Mouse (Mus musculus) lung, postnatal 14 days (tissue): ENCODE data around the gene Rpe.
A peak's percentile ranks its signal among the peaks of the same experiment; 100 is the strongest.
"Not testable (repeated sequence)": the region's sequence is repeated elsewhere in the genome, so short reads cannot be mapped to it uniquely, and the experiment has no call there.

Source experiments
- DNase-seq: peaks from one replicate; pipeline ENCODE4 v3.0.0; 2021

The Rpe gene

DNA sequence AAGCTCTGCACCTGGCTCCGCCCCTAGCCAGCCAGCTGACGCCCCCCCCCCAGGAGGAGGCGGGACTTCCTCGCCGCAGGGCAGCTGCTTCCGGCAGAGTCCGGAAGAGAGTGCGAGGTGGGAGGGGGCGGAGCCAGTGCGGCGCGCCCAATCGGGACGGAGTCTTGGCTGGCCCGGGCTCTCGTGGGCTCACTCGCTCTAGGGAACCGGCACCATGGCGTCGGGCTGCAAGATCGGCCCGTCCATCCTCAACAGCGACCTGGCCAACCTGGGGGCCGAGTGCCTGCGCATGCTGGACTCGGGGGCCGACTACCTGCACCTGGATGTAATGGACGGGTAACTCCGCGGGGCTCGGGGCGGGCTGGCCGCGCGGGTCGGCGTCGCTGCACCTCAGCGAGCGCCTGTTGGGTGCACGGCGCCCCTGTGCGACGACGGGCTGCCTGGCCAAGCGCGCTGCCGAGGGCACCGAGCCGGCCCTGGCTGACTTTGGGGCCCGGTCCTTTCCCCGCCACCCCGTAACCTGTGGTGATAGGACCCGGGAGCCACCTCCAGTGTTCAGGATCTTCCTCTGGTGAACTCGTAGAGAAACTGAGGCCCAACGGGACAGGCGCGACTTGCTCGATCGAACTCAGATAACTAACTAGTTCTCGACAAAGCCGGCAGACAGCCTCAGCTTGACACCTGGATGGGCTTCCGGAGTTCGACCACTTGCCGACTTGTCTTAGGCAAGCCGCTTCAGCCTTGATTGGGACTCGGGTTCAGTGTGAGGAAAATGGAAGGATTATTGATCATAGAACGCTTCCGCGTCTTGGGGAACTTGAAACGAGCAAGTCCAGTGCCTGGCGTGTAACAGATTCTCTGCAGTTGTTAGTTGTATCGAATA lies at the start of gene Rpe:
Gene Rpe (plus strand): TSS at position 139 of the 883 bp plus-strand sequence.
- DNase-seq: peak; percentile 94

DNA sequence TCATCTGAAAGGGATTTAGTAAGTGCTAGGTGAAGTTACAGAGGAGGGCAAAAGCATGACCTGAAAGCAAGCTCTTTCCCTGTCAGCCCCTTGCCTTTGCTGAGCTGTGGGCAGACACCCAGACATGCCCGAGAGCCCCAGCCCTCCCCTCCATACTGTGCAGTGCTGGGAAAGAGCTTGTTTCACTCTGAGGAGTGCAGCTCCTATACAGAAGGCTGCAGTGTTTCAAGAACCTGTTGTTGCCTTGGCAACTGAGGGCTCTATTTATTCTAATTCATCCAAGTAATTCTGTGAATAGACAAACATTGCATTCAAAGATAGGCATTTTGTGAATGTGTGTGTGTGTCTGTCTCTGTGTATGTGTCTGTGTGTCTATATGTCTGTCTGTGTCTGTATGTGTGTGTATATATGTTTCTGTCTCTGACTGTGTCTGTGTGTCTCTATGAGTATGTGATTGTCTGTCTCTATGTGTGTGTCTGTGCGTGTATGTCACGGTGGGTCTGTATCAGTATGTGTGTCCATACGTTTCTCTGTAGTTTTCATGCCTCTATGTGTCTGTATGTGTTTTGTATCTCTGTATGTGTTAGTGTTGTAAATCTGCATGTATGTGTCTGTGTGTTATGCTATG lies 45.4 kb upstream of the Rpe start:
- DNase-seq: no peak

DNA sequence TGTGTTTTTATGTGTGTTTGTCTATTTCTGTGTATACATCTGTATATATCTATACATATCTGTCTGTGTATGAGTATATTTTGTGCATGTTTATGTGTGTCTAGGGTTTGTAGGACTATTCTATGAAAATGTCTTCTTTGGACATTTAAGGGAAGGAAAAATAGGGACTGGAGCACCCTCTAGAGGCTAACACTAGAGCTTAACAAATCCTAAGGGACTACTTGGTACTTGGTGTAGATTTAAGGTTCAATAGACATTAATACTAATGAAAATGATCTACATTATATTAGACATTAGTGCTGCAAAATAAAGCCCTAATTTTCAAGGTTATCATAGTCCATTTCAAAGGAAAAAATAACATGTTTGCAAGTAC lies 44.9 kb upstream of the Rpe start:
- DNase-seq: peak; percentile 10

DNA sequence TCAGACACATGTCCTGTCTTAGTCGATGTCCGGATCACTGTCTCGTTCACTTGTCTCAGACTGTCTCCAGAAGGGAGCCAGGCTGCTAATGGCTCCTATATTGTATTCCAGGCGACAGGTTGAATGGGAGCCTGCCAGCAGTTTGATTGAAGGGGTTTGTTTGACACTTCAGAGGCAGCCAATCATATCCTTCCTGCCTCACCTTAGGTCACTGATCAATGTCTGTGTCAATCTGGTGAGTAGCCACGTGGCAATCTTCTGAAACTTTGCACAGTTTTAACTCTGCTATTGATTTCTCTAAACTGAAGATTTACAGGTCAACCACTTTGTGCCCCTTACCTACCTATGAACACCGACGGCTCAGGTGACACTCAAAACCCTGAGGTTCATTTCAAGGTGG lies 29.2 kb upstream of the Rpe start:
- DNase-seq: no peak

DNA sequence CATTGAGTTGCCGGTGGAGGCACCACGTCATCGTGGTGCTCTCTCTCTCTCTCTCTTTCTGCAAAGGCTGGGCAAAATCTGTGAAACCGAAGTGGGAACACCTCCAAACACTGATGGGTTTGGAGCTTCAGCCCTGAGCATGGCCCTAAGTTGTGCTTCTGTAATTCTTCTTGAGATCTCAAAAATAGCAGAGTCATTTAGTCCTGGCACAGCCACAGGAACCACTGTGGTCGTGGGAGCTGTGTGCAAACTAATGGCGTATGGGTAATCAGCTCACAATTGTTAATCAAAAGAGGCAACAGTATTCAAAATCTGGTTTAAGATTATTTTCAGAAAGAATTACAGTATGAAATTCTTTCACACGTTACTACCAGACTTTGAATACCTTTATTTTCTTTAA lies 27.8 kb upstream of the Rpe start:
- DNase-seq: no peak

DNA sequence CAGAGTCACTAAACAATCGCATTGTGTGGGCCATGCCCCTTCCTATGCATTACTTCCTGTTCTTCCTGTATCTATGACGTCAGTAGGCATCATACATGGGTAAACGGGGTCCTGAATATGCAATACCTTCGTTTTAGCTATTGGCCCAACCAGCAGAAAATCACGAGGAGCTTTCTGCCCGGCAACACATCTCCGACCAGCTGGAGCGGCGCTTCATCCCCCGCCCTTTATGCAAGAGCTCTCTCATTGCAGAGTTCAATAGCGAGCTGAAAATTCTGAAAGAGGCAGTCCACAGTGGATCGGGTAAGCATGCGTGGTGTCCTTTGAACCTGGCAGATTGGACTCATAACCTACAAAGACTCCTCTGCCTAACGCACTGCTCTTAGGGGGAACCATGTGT lies 22.7 kb upstream of the Rpe start:
- no peak for DNase-seq

DNA sequence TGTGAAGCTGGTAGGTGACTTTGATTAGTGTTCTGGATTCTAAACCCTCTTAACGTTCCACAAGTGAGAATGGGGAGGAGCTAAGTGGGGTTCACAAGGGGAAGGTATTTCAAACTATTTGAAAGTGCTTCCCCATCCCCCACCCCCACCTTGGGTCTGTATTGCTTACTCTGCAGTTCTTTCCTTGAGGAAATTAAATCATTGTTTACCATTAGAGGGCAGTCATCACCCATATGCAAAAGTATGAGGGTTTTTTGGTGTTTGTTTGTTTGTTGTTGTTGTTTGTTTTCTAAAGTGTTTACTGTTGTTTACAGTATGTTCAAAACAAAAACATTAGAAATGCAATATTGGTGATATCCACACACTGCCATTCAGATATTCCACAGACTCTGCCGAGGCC lies 22.0 kb upstream of the Rpe start:
- no peak for DNase-seq

DNA sequence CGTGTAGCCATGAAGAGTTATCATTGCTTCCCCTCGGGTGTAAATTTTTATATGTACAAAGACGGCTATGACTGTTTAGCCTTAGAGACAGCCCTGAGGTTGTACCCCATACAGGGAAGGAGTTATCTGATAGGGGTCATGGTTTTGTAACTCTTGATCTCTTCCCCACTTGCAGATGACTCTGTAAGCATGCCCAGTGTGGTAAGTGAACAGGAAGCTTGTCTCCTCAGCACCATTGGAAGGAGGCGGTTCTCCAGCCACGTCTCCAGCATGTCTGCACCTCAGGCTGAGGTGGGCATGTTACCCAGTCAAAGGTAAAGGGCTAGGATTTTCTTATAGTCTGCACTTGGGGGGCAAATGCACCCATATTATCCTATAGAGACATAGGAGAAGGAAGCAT lies 17.7 kb upstream of the Rpe start:
- DNase-seq: no peak

DNA sequence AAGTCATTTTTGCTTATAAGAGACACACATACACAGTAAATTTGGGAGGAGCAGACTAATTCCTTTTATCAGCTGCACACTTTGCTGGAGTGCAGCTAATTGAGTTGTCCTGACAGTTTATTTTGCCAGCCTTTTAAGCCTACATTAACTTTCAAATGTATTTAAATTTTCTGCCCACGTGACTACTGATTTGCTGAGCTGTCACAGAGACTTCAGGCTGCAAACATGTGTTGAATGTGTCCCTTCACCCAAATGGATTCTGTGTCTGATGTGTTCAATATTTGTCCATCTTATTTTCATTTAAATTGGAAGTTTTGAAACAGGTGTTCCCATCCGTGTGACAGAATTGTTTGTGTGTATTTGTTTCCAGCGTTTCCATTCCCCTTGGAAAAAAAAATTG lies 8.9 kb upstream of the Rpe start:
- DNase-seq: no peak

DNA sequence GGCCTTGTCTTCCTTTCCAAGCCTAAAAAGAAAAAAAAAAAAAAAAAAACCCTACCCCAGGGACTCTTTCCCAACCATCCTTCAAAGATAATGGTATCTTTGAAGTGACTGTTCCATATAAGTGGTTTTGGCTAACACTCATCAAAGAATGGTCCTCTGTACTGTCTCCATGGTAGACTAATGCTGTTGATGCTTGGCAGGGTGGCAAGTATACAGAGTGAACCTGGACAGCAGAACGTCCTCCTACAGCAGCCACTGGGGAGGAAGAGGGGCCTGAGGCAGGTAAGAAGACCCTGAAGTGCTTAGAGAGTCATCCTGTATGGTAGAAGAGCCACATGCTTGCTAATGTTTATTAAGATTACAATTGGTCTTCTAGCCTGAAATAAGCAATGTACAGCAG lies 8.3 kb upstream of the Rpe start:
- no peak for DNase-seq

DNA sequence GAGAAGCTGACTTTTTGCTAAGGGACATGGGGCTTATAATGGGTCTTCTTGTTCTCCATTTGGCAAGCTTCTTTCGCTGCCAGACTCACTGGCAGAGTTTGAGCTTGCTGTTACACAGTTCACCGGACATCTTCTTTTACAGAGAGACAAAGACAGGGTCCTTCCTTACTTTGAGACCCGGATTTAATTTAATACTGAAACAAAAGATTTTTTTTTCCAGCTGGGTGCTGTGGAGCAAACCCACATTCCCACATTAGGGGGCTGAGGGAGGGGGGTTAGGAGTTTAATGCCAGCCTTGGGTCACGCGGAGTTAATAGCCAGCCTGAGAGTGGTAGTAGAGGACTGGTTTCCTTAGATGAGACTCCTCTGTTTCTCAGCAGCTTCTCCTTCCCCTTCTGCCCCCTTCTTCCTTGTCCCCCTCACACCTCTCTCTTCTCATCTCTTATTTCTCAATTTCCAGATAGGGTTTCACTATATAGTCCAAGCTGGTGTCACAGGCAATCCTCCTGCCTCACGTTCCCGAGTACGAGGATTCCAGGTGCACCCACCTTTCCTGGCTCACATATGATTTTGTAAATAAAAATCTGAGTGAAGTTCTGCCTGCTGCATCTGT lies 7.7 kb upstream of the Rpe start:
- no peak for DNase-seq

DNA sequence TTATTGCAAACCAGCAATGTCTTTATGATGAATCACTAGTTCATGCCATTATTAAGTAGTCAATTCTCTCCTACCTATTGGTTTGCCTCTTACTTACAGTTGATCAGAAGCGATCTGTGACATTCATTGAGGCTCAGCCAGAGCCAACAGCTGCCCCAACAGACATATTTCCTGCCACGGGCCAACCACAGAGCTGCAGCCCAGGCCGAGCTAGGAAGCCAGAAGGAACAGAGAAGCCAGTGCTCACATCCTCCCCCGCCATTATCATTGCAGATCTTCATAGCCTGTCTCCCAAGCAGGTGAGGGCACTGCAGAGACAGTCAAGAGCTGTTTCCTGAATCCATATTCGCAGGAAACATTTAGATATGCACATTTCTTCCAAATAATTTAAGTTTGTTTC lies 6.4 kb upstream of the Rpe start:
- DNase-seq: no peak

DNA sequence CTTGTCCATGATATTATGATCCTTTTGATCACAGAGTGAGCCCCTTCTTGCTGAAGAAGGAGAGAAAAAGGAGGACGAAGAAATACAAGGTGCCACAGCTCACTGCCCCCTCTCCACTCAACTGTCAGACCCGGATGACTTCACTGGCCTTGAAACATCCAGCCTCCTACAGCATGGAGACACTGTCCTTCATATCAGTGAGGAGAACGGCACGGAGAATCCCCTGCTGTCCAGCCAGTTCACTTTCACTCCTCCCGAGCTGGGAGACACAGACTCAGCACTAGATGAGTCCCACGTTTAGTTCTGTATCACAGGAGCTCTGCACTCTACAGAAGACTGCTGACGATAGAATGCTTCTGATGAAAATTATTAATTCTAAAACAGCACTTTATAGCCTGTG lies 5.3 kb upstream of the Rpe start:
- no peak for DNase-seq

DNA sequence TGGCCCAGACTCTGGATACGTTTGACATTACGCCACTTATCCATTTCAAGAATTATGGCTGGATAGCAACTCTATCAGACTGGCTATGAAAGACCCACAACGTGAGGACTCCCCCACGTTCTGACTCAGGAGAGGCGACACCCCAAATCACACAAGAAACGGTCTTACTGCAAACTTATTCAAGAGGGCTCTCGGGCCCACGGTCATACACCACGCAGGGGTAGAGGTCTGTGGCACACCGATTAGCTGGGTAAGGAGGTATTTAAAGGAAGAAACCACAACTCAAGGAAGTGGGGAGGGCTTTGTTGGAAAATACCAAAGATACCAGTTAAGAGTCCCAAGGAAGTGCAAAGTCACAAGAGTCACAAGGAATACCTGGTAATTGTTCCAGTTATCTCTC lies 1.0 kb upstream of the Rpe start:
- DNase-seq: not testable (repeated sequence)

DNA sequence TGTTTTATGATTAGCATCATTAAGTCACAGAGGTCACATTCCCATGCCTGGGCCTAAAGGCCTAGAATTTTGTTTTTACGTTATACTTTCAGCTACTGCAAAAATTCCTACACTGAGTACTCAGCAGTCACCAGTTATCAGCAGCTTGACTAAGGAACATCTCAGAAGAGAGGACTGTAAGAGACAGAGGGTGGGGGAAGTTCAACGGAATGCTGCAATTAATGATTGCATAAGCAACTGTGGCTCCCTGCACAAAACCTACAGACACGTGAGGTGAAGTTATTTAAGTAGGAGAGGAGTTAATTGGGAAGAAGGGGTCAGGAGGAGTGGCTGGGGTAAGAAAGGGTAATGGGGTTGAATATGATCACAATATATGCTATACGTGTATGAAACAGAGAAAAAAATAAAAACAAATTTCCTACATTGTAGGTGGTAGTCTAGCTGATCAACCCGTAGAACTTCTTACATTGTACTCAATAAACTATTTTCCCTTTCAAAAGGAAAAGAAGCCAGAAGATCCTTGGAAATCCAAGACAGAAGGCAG lies 410 bp upstream of the Rpe start:
- DNase-seq: peak; percentile 4

DNA sequence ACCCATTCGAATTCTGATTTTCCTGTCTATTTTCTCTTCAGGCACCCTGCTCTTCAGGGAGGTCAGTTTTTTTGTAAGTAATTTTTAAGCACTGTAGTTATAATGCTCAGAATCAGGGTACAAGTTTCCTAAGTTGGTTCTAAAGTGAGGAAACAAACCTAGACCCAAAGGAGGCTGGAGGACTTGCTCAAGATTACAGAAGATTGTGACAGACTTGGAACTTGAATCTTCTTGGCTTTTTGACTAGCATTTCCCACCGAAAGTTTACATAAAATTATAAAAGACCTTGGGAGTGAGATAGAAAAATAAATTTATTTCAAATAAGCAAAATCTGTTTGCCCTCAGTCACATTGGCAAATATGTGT lies 927 bp downstream of the Rpe start:
- no peak for DNase-seq

DNA sequence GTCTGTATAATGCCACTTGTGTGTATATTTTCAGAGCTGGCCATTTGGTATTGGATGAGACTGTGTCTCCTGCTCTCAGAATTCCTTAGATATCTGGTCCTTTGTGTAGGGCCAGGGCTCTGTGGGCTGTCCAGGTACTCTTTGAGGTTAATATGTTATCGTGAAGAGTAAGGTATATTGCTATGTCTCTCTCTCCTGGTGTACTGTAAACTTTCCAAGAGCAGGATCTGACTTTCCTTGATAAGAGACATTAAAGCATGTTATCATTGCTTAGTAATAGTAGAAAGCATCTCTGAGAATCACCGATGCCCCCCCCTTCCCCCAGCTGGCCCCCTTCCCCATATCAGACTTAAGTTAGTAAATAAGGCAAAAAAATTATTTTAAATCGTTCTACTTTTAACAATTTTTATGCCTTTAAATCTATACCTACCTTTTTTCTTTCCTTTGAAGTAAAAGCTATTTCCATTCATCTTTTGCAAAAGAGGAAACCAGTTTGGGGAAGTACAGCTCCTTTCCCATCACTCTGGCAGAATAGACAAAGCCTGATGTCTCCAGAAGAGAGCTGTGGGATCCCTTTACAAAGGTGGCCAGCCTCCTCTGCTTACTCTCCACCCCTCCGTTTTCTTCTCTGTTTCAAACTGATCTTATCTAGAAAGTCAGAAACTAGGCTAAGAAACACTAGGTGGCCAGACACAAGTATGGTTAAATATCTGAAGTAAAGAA lies 2.2 kb downstream of the Rpe start:
- DNase-seq: no peak

DNA sequence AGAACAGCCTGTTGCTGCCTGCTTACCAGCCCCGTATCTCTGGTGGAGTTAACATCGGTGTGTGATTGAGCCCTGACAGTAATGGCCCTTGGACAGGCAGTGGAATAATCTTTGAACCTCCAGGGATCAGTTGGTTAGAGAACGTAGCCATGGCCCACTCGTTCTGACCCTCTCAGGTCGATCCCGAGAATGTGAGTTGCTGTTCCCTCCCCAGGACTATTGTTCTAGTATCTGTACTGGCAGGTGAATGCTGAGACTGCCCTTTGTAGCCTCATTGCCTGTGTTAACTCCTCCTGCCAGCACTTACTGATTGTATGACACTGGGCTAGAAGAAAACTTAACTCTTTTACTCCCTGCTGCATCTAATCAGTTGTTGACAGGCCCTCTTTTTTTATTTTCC lies 3.9 kb downstream of the Rpe start:
- no peak for DNase-seq

DNA sequence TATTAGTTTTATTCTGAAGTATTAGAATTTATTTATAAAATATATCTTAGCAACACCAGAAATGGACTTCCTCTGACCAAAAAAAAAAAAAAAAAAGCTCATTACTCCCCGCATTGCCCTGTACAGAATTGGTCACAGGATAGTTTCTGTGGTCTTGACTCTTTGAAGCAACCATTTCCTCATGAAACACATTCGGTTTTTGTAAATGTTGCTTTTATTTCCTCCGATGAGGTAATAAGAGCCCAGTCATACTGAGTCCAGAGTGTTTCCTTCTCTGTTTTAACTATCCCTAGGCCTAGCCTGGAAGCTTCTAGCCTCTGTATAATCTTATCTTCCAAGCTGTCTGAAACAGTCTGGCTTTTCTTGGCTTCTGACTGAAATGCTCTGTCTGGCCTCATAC lies 12.2 kb downstream of the Rpe start:
- DNase-seq: no peak

DNA sequence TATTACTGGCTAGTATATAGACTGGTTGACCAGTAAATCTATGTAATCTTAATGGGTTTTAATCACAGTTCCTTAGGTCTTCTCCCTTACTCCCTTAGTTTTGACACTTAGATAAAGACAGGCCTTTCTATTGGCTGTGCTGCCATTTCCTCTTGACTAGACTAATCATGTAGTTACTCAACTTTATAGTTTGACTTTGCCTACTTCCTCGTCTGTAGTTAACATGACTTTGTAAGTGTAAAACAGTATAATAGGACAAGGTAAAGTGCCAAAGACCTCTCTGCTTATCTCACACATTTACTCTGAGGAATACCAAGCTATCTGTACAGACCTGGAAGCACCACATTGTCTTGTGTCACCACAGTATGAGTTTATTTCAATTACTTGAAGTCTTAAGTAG lies 29.9 kb downstream of the Rpe start:
- no peak for DNase-seq

DNA sequence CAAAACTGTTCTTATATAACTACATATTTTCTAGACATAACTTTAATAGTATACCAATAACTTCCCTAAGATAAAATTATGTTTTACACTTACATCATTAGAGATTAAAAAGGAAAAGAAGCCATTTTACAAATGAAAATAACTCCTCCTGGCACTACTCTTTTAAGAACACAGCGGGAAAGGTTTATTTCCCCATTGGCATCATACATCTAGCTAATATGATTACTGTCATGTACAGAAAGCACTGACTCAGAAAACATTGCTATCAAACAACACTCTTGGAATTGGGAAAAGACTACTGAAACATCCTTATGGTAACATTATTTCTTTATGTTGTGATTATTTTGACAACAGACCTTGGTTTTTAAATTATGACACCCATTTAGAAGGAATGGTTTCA lies 68.1 kb downstream of the Rpe start:
- DNase-seq: no peak
